Mouse (Mus musculus): ENCODE results near the gene Csad. TPM values are rescaled to one million over a fixed set of nuclear protein-coding genes. Genes with fewer than 3 reads are reported as not detected.
"Not testable (repeated sequence)": the region's sequence is repeated elsewhere in the genome, so short reads cannot be mapped to it uniquely, and the experiment has no call there.

The Csad gene
- polyA plus RNA-seq, 1 experiment from 2014 or later, result 25.9 TPM

DNA sequence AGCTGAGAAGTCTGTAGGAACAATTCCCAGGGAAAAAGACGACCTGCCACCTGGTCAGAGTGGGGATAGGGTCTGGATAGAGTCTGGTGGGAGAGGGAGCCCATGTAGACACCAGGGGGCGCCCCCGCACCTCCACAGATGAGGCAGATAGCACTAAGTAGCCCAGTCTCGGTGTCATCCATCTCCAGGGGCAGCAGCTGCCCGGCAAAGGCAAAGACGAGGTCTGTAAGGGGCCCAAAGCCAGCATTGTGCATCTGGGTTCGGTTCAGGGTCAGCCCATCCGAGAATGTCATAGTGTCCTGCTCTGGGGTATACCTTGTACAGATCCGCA lies 34.7 kb upstream of the Csad start:
- Histone ChIP-seq H3K9ac (replicated peaks; ENCODE audit: low read length) (no peak overlapping the region), H3K9me3 (ENCODE audit: control insufficient read depth, low read length) (no peaks in the 10 kb centered on the region), H3K27me3 (ENCODE audit: control insufficient read depth, insufficient read depth, low read length) (peaks cover 19% of the 10 kb centered on the region), H3K4me1 (ENCODE audit: control insufficient read depth, insufficient read depth, low read length) (0 out of 2 replicates have a peak, but pooled peaks cover 6% of the 10 kb centered on the region), H3K27ac (replicated peaks; ENCODE audit: low read depth, low read length) (no peak overlapping the region), H3K4me3 (replicated peaks; ENCODE audit: low read depth, low read length) (no peak overlapping the region), H3K4me2 (ENCODE audit: low read length) (no peak overlapping the region), H3K36me3 (ENCODE audit: control insufficient read depth, insufficient read depth, low read length) (no peaks in the 10 kb centered on the region)
- WGBS, result 9% methylated on average over 9 of the region's 9 CpGs
- ATAC-seq (ENCODE audit: low FRiP score, low TSS enrichment) (peak; percentile 63), DNase-seq (peak; percentile 87)

GRCm38 (mm10) chr15:102238543-102239259 lies 34.2 kb upstream of the Csad start:
- no peak overlapping the region for H3K4me3 ChIP-seq (replicated peaks; ENCODE audit: low read depth, low read length)
- no peak overlapping the region for H3K9ac ChIP-seq (replicated peaks; ENCODE audit: low read length)
- no peaks in the 10 kb centered on the region for H3K36me3 ChIP-seq (ENCODE audit: control insufficient read depth, insufficient read depth, low read length)
- H3K4me2 ChIP-seq (ENCODE audit: low read length), result no peak overlapping the region
- H3K27ac ChIP-seq (replicated peaks; ENCODE audit: low read depth, low read length), result no peak overlapping the region
- no peaks in the 10 kb centered on the region for H3K9me3 ChIP-seq (ENCODE audit: control insufficient read depth, low read length)
- WGBS, result 83% methylated on average over 14 of the region's 14 CpGs
- ATAC-seq (ENCODE audit: low FRiP score, low TSS enrichment) (no peak), DNase-seq (no peak)
- H3K4me1 ChIP-seq (ENCODE audit: control insufficient read depth, insufficient read depth, low read length), result 0 out of 2 replicates have a peak, but pooled peaks cover 6% of the 10 kb centered on the region
- H3K27me3 ChIP-seq (ENCODE audit: control insufficient read depth, insufficient read depth, low read length), result peaks cover 13% of the 10 kb centered on the region

DNA sequence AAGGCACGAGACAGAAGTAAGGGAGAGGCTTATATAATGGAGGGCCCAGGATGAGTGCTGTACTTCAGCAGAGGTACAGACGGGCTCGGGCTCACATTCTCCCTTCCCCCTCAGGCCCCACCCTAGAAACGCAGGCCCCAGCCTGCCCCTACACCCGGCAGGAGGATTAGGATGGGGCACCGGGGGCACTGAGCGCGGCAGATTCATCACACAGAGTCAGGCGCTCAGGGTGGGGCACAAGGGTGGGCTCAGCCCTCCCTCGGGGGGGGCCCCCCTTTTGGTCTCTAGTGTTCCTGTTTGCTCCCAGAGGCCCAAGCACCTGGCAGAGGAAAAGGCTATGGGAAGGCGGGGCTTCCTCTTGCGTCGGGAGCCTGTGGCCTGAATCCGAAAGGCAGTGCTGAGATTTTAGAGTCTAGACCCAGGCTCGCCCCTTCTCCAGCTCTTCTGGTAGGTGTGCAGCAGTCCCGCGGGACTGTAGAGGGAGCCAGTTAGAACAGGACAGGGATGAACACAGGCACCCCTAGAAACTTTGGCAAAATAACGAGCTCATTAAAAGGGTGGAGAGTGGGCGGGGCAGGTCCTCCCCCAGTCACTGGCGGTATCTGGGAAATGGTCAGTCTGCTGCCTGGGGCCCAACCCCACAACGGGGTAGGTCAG lies 31.0 kb upstream of the Csad start:
- no peak overlapping the region for H3K4me3 ChIP-seq (replicated peaks; ENCODE audit: low read depth, low read length)
- H3K36me3 ChIP-seq (ENCODE audit: control insufficient read depth, insufficient read depth, low read length), result no peaks in the 10 kb centered on the region
- H3K27me3 ChIP-seq (ENCODE audit: control insufficient read depth, insufficient read depth, low read length), result no peaks in the 10 kb centered on the region
- no peak overlapping the region for H3K9ac ChIP-seq (replicated peaks; ENCODE audit: low read length)
- ATAC-seq (ENCODE audit: low FRiP score, low TSS enrichment) (no peak; the same call in 1 of the 2 replicates), DNase-seq (no peak)
- 0 out of 2 replicates have a peak, but pooled peaks cover 6% of the 10 kb centered on the region for H3K4me1 ChIP-seq (ENCODE audit: control insufficient read depth, insufficient read depth, low read length)
- peak overlapping the region; percentile 11 for H3K4me2 ChIP-seq (ENCODE audit: low read length)
- H3K27ac ChIP-seq (replicated peaks; ENCODE audit: low read depth, low read length), result no peak overlapping the region
- WGBS, result 18% methylated on average over 21 of the region's 21 CpGs
- no peaks in the 10 kb centered on the region for H3K9me3 ChIP-seq (ENCODE audit: control insufficient read depth, low read length)

GRCm38 (mm10) chr15:102233896-102234295 lies 29.4 kb upstream of the Csad start:
- no peaks in the 10 kb centered on the region for H3K36me3 ChIP-seq (ENCODE audit: control insufficient read depth, insufficient read depth, low read length)
- H3K9ac ChIP-seq (replicated peaks; ENCODE audit: low read length), result no peak overlapping the region
- WGBS, result 30% methylated on average over 2 of the region's 2 CpGs
- no peaks in the 10 kb centered on the region for H3K27me3 ChIP-seq (ENCODE audit: control insufficient read depth, insufficient read depth, low read length)
- H3K27ac ChIP-seq (replicated peaks; ENCODE audit: low read depth, low read length), result no peak overlapping the region
- 0 out of 2 replicates have a peak, but pooled peaks cover 6% of the 10 kb centered on the region for H3K4me1 ChIP-seq (ENCODE audit: control insufficient read depth, insufficient read depth, low read length)
- H3K4me3 ChIP-seq (replicated peaks; ENCODE audit: low read depth, low read length), result no peak overlapping the region
- H3K9me3 ChIP-seq (ENCODE audit: control insufficient read depth, low read length), result no peaks in the 10 kb centered on the region
- DNase-seq (no peak), ATAC-seq (ENCODE audit: low FRiP score, low TSS enrichment) (no peak)
- H3K4me2 ChIP-seq (ENCODE audit: low read length), result no peak overlapping the region

DNA sequence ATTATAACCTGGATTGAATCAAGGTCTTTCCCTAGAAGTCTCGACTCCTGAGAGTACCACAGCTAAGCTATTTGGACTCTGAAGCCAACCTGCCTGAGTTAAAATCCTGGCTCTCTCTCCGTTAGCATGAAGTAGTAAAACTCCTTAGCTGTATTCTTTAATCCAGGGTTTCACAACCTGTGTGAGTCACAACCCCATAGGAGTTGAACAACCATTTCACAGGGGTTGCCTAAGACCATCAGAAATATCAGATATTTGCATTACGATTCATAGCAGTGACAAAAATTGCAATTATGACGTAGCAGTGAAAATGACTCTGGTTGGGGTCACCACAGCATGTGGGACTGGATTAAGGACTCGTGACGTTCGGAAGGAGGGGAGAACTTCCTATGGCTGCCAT lies 28.2 kb upstream of the Csad start:
- H3K27me3 ChIP-seq (ENCODE audit: control insufficient read depth, insufficient read depth, low read length), result no peaks in the 10 kb centered on the region
- H3K27ac ChIP-seq (replicated peaks; ENCODE audit: low read depth, low read length), result no peak overlapping the region
- H3K9me3 ChIP-seq (ENCODE audit: control insufficient read depth, low read length), result no peaks in the 10 kb centered on the region
- H3K9ac ChIP-seq (replicated peaks; ENCODE audit: low read length), result no peak overlapping the region
- H3K4me3 ChIP-seq (replicated peaks; ENCODE audit: low read depth, low read length), result no peak overlapping the region
- DNase-seq (no peak), ATAC-seq (ENCODE audit: low FRiP score, low TSS enrichment) (no peak)
- 0 out of 2 replicates have a peak, but pooled peaks cover 6% of the 10 kb centered on the region for H3K4me1 ChIP-seq (ENCODE audit: control insufficient read depth, insufficient read depth, low read length)
- H3K4me2 ChIP-seq (ENCODE audit: low read length), result no peak overlapping the region
- WGBS, result 87% methylated on average over 7 of the region's 7 CpGs
- no peaks in the 10 kb centered on the region for H3K36me3 ChIP-seq (ENCODE audit: control insufficient read depth, insufficient read depth, low read length)

GRCm38 (mm10) chr15:102231748-102232147 lies 27.2 kb upstream of the Csad start, which contains the start of gene Itgb7:
Gene Itgb7 (minus strand): TSS chr15:102231944.
- Histone ChIP-seq H3K9ac (replicated peaks; ENCODE audit: low read length) (no peak within 1 kb of the TSS), H3K4me3 (replicated peaks; ENCODE audit: low read depth, low read length) (no peak within 1 kb of the TSS), H3K9me3 (ENCODE audit: control insufficient read depth, low read length) (no peaks in the 10 kb centered on the region), H3K4me1 (ENCODE audit: control insufficient read depth, insufficient read depth, low read length) (0 out of 2 replicates have a peak, but pooled peaks cover 6% of the 10 kb centered on the region), H3K36me3 (ENCODE audit: control insufficient read depth, insufficient read depth, low read length) (no peaks in the 10 kb centered on the region), H3K27me3 (ENCODE audit: control insufficient read depth, insufficient read depth, low read length) (no peaks in the 10 kb centered on the region), H3K27ac (replicated peaks; ENCODE audit: low read depth, low read length) (no peak within 1 kb of the TSS), H3K4me2 (ENCODE audit: low read length) (no peak within 1 kb of the TSS)
- WGBS, result 66% methylated on average over 6 of the region's 6 CpGs
- ATAC-seq (ENCODE audit: low FRiP score, low TSS enrichment), result no peak
- no peak for DNase-seq

- Histone ChIP-seq H3K4me2 (ENCODE audit: low read length) (no peak overlapping the region), H3K27me3 (ENCODE audit: control insufficient read depth, insufficient read depth, low read length) (no peaks in the 10 kb centered on the region), H3K4me3 (replicated peaks; ENCODE audit: low read depth, low read length) (no peak overlapping the region), H3K27ac (replicated peaks; ENCODE audit: low read depth, low read length) (no peak overlapping the region), H3K9ac (replicated peaks; ENCODE audit: low read length) (no peak overlapping the region), H3K4me1 (ENCODE audit: control insufficient read depth, insufficient read depth, low read length) (0 out of 2 replicates have a peak, but pooled peaks cover 5% of the 10 kb centered on the region), H3K36me3 (ENCODE audit: control insufficient read depth, insufficient read depth, low read length) (no peaks in the 10 kb centered on the region), H3K9me3 (ENCODE audit: control insufficient read depth, low read length) (no peaks in the 10 kb centered on the region)
- WGBS, result 83% methylated on average over 17 of the region's 17 CpGs
- DNase-seq (no peak), ATAC-seq (ENCODE audit: low FRiP score, low TSS enrichment) (no peak)
These were observed 26.1 kb upstream of the Csad start for GRCm38 (mm10) chr15:102230408-102231321.

DNA sequence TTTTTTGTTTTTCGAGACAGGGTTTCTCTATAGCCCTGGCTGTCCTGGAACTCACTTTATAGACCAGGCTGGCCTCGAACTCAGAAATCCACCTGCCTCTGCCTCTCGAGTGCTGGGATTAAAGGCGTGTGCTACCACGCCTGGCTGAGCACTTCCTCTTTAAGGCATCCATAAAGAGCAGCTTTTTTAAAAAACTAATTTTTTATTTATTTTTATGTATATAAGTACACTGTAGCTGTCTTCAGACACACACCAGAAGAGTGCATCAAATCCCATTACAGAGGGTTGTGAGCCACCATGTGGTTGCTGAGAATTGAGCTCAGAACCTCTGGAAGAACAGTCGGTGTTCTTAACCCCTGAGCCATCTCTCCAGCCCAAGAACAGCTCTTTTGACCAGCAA lies 21.1 kb upstream of the Csad start:
- not testable (repeated sequence) for H3K9me3 ChIP-seq (ENCODE audit: control insufficient read depth, low read length); DNase-seq; H3K27ac ChIP-seq (replicated peaks; ENCODE audit: low read depth, low read length); H3K9ac ChIP-seq (replicated peaks; ENCODE audit: low read length); H3K36me3 ChIP-seq (ENCODE audit: control insufficient read depth, insufficient read depth, low read length); H3K4me3 ChIP-seq (replicated peaks; ENCODE audit: low read depth, low read length); H3K4me2 ChIP-seq (ENCODE audit: low read length); ATAC-seq (ENCODE audit: low FRiP score, low TSS enrichment)
- peaks cover 12% of the 10 kb centered on the region for H3K4me1 ChIP-seq (ENCODE audit: control insufficient read depth, insufficient read depth, low read length)
- WGBS, result 77% methylated on average over 6 of the region's 6 CpGs
- peaks cover 19% of the 10 kb centered on the region for H3K27me3 ChIP-seq (ENCODE audit: control insufficient read depth, insufficient read depth, low read length)
